ENCODE assay signal across 9 mouse cellular contexts in the genomic region with DNA sequence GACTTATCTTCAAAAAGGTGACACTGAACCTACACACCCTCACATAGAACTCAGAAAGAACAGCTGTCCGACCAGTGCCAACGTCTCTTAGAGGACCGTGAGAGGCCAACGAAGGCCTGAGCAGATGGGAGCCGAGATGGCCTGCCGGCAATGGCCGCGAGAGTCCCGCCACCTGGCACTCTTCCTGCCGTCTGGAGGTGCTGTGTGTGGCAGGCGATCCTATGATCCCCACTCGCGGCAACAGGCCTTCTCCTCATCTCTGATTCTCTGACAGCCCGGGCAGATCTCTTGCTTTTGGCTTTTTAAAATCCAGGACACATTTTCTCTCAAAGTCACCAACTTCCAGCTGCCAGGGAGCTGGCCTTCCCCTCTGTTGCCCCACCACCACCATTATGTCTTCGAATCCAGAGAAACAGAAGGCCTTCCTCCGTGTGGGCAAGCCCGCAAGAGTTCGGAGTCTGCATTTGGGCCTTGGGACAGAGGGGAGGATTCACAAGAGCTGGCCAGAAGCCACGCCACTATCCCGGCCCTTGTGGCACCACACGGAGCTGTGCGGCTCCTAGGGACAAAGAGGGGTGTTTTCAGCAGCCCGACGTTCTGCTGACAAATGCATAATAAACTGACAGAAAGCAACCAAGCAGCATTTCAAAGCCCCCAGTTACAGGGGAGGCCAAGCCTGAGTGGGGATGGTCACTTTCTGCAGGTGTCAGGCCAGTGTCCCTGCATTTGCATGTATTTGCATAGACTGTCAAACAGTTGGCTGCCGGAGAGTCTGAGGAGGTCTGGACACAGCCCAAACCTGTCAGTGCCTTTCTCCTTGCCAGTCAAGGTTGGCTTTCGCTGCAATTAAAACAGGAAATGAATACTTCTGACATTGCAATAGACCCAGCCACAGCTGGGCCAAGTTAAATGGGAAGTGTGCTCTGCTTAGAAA. TPM values are rescaled to one million over a fixed set of nuclear protein-coding genes. Genes with fewer than 3 reads are reported as not detected.
A peak's percentile ranks its signal among the peaks of the same experiment; 100 is the strongest.
DNase-seq lines count a peak whose midpoint lies in the region; ATAC-seq lines count a peak whose summit lies in the region.
"Had no signal": no experiment of that assay in that cellular context is flagged by ENCODE, and none has a peak within 500 bp of the region (broad histone marks: within the 10 kb centered on the region; RNA-seq: fewer than 3 reads in every experiment).

No protein-coding gene starts in this region.

- no peak overlapping the region for H3K4me3 ChIP-seq in hindbrain, embryonic 13.5 days
- H3K4me3 ChIP-seq in midbrain, embryonic 16.5 days (ENCODE audit: low read depth, low read length): no peak overlapping the region

- H3K9ac ChIP-seq in hindbrain, embryonic 13.5 days: no peak overlapping the region
- H3K9ac ChIP-seq in midbrain, embryonic 16.5 days (ENCODE audit: low read depth, low read length): no peak overlapping the region

- ATAC-seq in hindbrain, embryonic 13.5 days (ENCODE audit: low FRiP score): peak; percentile 81
- peak; percentile 76 for ATAC-seq in midbrain, embryonic 16.5 days
- ATAC-seq: Patski had no signal

- no peak overlapping the region for H3K4me2 ChIP-seq in hindbrain, embryonic 13.5 days
- H3K4me2 ChIP-seq in midbrain, embryonic 16.5 days (ENCODE audit: low read length): no peak overlapping the region

- 24% methylated on average over 26 of the region's 26 CpGs for WGBS in hindbrain, embryonic 13.5 days
- 23% methylated on average over 26 of the region's 26 CpGs for WGBS in midbrain, embryonic 16.5 days

- H3K36me3 ChIP-seq in hindbrain, embryonic 13.5 days: no peaks in the 10 kb centered on the region
- H3K36me3 ChIP-seq in midbrain, embryonic 16.5 days (ENCODE audit: control insufficient read depth, insufficient read depth, low read length): no peaks in the 10 kb centered on the region

- H3K9me3 ChIP-seq in hindbrain, embryonic 13.5 days: no peaks in the 10 kb centered on the region
- no peaks in the 10 kb centered on the region for H3K9me3 ChIP-seq in midbrain, embryonic 16.5 days (replicated peaks; ENCODE audit: control insufficient read depth, low read length, poor library complexity, severe bottlenecking)

- peaks cover 45% of the 10 kb centered on the region for H3K4me1 ChIP-seq in hindbrain, embryonic 13.5 days (replicated peaks)
- peaks cover 12% of the 10 kb centered on the region for H3K4me1 ChIP-seq in midbrain, embryonic 16.5 days (ENCODE audit: control insufficient read depth, insufficient read depth, low read length)

- peaks cover 95% of the 10 kb centered on the region for H3K27me3 ChIP-seq in hindbrain, embryonic 13.5 days
- peaks cover 34% of the 10 kb centered on the region for H3K27me3 ChIP-seq in midbrain, embryonic 16.5 days (ENCODE audit: control insufficient read depth, insufficient read depth, low read depth, low read length)

- peak; percentile 20 to 29 for DNase-seq in kidney, adult 8-10 months
- no peak for DNase-seq in kidney, postnatal 25 days
- DNase-seq in cerebellum, adult 18-20 months: peak; percentile 40 to 49
- no peak for DNase-seq in c-Kit-positive CD71-positive TER-119-positive erythroid progenitor cells, embryonic 14.5 days (ENCODE audit: low spot score)
- DNase-seq in embryo, embryonic 10.5 days (ENCODE audit: low spot score): no peak
- no peak for DNase-seq in spleen, adult 12 weeks (ENCODE audit: low spot score)

- H3K27ac ChIP-seq in hindbrain, embryonic 13.5 days: peak overlapping the region; percentile 55
- peak overlapping the region; percentile 54; the same call in 1 of the 2 replicates for H3K27ac ChIP-seq in midbrain, embryonic 16.5 days (ENCODE audit: low read length)

RNA-seq across cellular contexts. Expression of a gene that starts 34.5 kb away (rescaled TPM):
- polyA plus RNA-seq in hindbrain, embryonic 13.5 days (2015; fragmentation: Nextera tagmentation; extraction: Ambion mirVana): 21.4 and 29.2 TPM in 2 replicates
- 94.2 and 131 TPM in 2 replicates for polyA plus RNA-seq in midbrain, embryonic 16.5 days (2015; fragmentation: Nextera tagmentation; extraction: Ambion mirVana)
- polyA plus RNA-seq: Patski had no signal

Comparison
In these comparisons a context has a peak if more than half of its experiments do, and no peak if none do; other contexts are left out.
1. DNase-seq: peak in kidney, adult 8-10 months (2 of 2) and cerebellum, adult 18-20 months (2 of 2); none in kidney, postnatal 25 days (0 of 2), c-Kit-positive CD71-positive TER-119-positive erythroid progenitor cells, embryonic 14.5 days (single experiment), embryo, embryonic 10.5 days (single experiment) and spleen, adult 12 weeks (single experiment).